Mouse (Mus musculus) neural tube, embryonic 11.5 days (tissue): ENCODE measurements around the gene C1qtnf12. TPM values are rescaled to one million over a fixed set of nuclear protein-coding genes. Genes with fewer than 3 reads are reported as not detected.
A peak's percentile ranks its signal among the peaks of the same experiment; 100 is the strongest.

Source experiments
- ATAC-seq: fragments of 200-750 bp; cut with Nextera tagmentation; 2 replicates; pipeline ENCODE4 v1.8.0; 2017; ENCODE audit warnings: moderate number of reproducible peaks, mild to moderate bottlenecking, moderate TSS enrichment, moderate library complexity; ENCODE audit not compliant: insufficient read depth, low FRiP score, low TSS enrichment
- DNase-seq: peaks from one replicate; pipeline ENCODE4 v3.0.0-alpha.2; 2015; ENCODE audit warnings: low spot score
- H3K27ac ChIP-seq: fragments of 300-500 bp; sonication (generic); 2 replicates; pipeline ENCODE4 v1.5.1; 2014; ENCODE audit warnings: low read depth, mild to moderate bottlenecking, low read length
- H3K27me3 ChIP-seq: fragments of 300-500 bp; sonication (generic); 2 replicates; pipeline ENCODE4 v1.6.1; 2014; ENCODE audit warnings: mild to moderate bottlenecking, low read length, mixed read lengths; ENCODE audit not compliant: control insufficient read depth, insufficient read depth
- H3K36me3 ChIP-seq: fragments of 300-500 bp; sonication (generic); 2 replicates; pipeline ENCODE4 v1.6.1; 2014; ENCODE audit warnings: mild to moderate bottlenecking, low read length, moderate library complexity, mixed read lengths; ENCODE audit not compliant: control insufficient read depth, insufficient read depth
- H3K4me1 ChIP-seq: fragments of 300-500 bp; sonication (generic); 2 replicates; pipeline ENCODE4 v1.6.1; 2014; ENCODE audit warnings: low read length, mixed read lengths; ENCODE audit not compliant: control insufficient read depth, insufficient read depth
- H3K4me2 ChIP-seq: fragments of 300-500 bp; sonication (generic); 2 replicates; pipeline ENCODE4 v1.6.1; 2014; ENCODE audit warnings: low read depth, mild to moderate bottlenecking, moderate library complexity
- H3K4me3 ChIP-seq: fragments of 300-500 bp; sonication (generic); 2 replicates; pipeline ENCODE4 v1.5.1; 2014; ENCODE audit warnings: low read depth, low read length
- H3K9ac ChIP-seq: fragments of 300-500 bp; sonication (generic); 2 replicates; pipeline ENCODE4 v1.6.1; 2014; ENCODE audit warnings: mild to moderate bottlenecking, low read length
- H3K9me3 ChIP-seq: fragments of 300-500 bp; sonication (generic); 2 replicates; pipeline ENCODE4 v1.6.1; 2016; ENCODE audit warnings: low read length; ENCODE audit not compliant: control insufficient read depth
- WGBS: fragments of 180-500 bp; shearing (Covaris S2); extraction: QIAGEN DNeasy Blood & Tissue Kit; methylation state at CpG from one replicate; pipeline ENCODE4 v1.1.7; 2014; 5-methylcytosine and 5-hydroxymethylcytosine counted together
- polyA plus RNA-seq: library from polyadenylated mRNA; unstranded; fragments of >200 nt; fragmentation: Nextera tagmentation; extraction: Ambion mirVana; gene quantifications from 2 replicates; pipeline ENCODE4 v1.2.1, GENCODE M21; 2014

C1qtnf12 gene
- polyA plus RNA-seq, 1 experiment from 2014 or later = 22.0 TPM

DNA sequence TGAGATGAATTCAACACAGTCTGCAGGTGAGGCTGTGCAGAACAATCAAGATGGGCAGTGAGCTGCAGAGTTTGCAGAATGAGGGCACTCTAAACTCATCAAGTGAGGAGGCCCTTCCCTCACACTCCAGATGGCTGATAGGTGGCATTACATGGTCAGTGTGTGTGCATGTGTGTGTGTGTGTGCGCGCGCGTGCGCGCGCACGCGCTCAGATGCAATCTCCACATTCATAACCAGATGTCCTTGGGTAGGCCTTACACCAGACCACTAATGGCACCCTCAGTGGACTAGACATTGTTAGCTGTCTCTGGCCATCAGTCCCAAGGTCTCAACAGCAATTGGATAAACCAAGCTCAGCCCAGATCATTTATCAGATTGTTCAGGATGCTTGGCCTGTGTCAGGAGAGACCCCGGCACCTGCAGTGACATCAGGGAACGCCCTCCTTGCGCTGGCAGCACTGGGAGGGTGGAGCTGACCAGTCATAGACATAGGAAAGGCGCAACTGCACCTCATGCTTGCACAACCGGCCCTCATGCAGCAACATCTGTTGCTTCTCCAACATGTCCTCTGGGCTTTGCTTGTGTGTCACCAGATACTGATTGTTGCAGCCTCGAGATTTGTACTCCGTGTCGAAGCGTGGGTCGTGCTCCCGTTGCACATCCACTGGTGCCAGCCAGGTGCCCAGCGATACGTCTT lies 29.2 kb downstream of the C1qtnf12 start:
- Histone ChIP-seq H3K36me3 (no peaks in the 10 kb centered on the region; the same call in 1 of the 2 replicates), H3K4me3 (peak overlapping the region; percentile 48), H3K27me3 (no peaks in the 10 kb centered on the region), H3K4me2 (peak overlapping the region; percentile 92), H3K9me3 (no peaks in the 10 kb centered on the region), H3K4me1 (peaks cover 20% of the 10 kb centered on the region), H3K9ac (peak overlapping the region; percentile 82), H3K27ac (no peak overlapping the region)
- DNase-seq (no peak), ATAC-seq (no peak)
- 90% methylated on average over 22 of the region's 22 CpGs for WGBS

DNA sequence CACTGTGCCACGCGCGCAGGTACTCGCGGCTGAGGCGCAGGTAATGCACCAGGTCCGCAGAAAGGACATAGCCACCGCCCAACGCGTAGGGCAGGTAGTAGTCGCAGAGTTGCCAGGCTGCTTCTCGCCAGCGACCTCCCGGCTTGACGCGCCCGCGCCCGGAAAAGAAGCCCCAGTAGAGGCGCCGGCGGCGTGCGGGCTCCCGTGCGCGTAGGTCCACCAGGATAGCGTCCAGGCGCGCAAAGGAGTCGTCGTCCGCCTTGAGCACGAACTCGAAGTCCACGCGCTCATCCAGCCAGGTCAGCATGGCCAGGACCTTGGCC lies 29.8 kb downstream of the C1qtnf12 start:
- Histone ChIP-seq H3K27ac (peak overlapping the region; percentile 89), H3K36me3 (no peaks in the 10 kb centered on the region; the same call in 1 of the 2 replicates), H3K4me3 (peak overlapping the region; percentile 48), H3K4me2 (peak overlapping the region; percentile 92), H3K9ac (peak overlapping the region; percentile 82), H3K9me3 (no peaks in the 10 kb centered on the region), H3K4me1 (peaks cover 20% of the 10 kb centered on the region), H3K27me3 (no peaks in the 10 kb centered on the region)
- ATAC-seq (peak; percentile 4; the same call in 1 of the 2 replicates), DNase-seq (no peak)
- WGBS = 27% methylated on average over 37 of the region's 37 CpGs

DNA sequence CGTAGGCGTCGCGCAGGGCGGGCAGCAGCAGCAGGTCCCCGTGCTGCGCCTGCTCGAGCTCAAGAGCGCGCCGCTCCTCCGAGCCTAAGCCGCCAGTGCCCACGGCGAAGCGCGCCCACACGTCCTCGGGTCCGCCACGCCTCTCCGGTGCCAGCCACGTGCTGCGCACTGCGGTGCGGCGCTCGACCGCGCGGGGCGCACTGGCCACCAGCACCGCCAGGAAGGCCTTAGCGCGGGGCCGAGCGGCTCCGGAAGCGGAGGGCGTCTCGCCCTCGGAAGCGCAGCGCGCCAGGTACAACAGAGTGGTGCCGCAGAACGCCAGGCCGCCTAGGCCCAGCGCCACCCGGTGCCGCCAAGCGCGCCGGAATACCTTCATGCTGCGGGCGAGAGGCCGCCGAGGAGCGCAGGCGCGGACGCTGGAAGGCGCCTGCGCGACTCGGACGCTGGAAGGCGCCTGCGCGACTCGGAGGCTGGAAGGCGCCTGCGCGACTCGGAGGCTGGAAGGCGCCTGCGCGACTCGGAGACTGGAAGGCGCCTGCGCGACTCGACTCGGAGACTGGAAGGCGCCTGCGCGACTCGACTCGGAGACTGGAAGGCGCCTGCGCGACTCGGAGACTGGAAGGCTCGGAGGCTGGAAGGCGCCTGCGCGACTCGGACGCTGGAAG lies 30.3 kb downstream of the C1qtnf12 start, which contains the start of the genes B3galt6 and Sdf4:
TSS of gene B3galt6 (minus strand) at position 409 of the 665 bp plus-strand sequence.
TSS of gene Sdf4 (plus strand) at position 632 of the 665 bp plus-strand sequence.
- peaks cover 20% of the 10 kb centered on the region for H3K4me1 ChIP-seq
- under 1% methylated on average over 92 of the region's 99 CpGs for WGBS
- peak within 1 kb of the TSS; percentile 82 for H3K9ac ChIP-seq
- peak within 1 kb of the TSS; percentile 92 for H3K4me2 ChIP-seq
- H3K4me3 ChIP-seq = peak within 1 kb of the TSS; percentile 48
- no peaks in the 10 kb centered on the region for H3K9me3 ChIP-seq
- ATAC-seq (peak; percentile 81), DNase-seq (peak; percentile 90)
- H3K27ac ChIP-seq = peak within 1 kb of the TSS; percentile 89
- H3K36me3 ChIP-seq = peaks cover 1% of the 10 kb centered on the region
- no peaks in the 10 kb centered on the region for H3K27me3 ChIP-seq

DNA sequence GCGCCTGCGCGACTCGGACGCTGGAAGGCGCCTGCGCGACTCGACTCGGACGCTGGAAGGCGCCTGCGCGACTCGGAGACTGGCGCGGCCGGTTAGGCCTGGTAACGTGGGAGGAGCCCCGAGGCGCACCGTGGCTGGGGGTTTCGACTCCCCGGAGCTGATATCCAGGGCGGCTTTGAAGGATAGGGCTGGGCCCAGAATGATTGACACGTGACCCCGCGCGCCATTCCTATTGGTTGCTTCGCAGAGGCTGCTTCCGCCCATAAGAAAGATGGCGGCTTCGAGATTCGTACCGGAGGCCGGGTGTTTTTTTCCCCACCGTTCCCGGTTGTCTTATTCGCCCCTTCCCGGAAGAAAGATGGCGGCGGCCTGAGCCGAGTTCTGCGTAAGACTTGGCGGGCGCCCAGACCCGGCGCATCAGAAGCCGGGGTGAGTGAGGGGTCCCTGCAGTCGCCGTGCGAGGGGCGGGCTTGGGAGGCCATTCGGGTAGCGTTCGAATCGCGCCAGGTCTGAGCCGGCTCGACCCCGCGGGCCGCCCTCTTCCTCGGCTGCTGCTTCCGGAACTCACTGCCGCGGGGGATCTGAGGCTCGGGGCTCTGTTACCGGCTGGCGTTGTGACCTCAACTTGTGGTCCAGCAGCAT lies 30.9 kb downstream of the C1qtnf12 start:
- Histone ChIP-seq H3K9me3 (no peaks in the 10 kb centered on the region), H3K4me3 (peak overlapping the region; percentile 48), H3K9ac (peak overlapping the region; percentile 75), H3K4me2 (peak overlapping the region; percentile 51), H3K27ac (peak overlapping the region; percentile 86), H3K36me3 (peaks cover 3% of the 10 kb centered on the region), H3K4me1 (peaks cover 20% of the 10 kb centered on the region), H3K27me3 (no peaks in the 10 kb centered on the region)
- ATAC-seq (peak; percentile 85), DNase-seq (peak; percentile 94)
- under 1% methylated on average over 70 of the region's 70 CpGs for WGBS

DNA sequence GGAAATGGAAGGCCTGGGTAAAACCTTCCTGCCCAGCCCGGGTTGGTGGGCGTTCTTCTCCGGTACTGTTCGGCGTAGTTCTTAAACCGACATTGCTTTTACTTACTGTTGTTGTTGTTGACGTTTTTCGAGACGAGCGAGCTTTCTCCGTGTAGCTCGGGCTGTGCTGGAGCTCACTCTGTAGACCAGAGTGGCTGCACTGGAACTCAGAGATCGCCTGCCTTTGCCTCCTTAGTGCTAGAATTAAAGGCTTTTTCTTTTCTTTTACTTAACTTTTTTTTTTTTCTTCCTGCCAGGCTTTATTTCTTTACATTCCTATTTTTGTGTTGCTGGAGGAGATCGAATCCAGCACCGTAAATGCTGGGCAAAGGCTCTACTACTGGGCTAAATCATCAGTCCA lies 31.5 kb downstream of the C1qtnf12 start:
- peak overlapping the region; percentile 0; the same call in 1 of the 2 replicates for H3K27ac ChIP-seq
- H3K36me3 ChIP-seq = peaks cover 3% of the 10 kb centered on the region
- peak; percentile 22 for DNase-seq
- peaks cover 20% of the 10 kb centered on the region for H3K4me1 ChIP-seq
- WGBS = 6% methylated on average over 15 of the region's 15 CpGs
- no peaks in the 10 kb centered on the region for H3K27me3 ChIP-seq
- peak overlapping the region; percentile 75 for H3K9ac ChIP-seq
- ATAC-seq = no peak
- no peaks in the 10 kb centered on the region for H3K9me3 ChIP-seq
- peak overlapping the region; percentile 51 for H3K4me2 ChIP-seq
- H3K4me3 ChIP-seq = peak overlapping the region; percentile 48

DNA sequence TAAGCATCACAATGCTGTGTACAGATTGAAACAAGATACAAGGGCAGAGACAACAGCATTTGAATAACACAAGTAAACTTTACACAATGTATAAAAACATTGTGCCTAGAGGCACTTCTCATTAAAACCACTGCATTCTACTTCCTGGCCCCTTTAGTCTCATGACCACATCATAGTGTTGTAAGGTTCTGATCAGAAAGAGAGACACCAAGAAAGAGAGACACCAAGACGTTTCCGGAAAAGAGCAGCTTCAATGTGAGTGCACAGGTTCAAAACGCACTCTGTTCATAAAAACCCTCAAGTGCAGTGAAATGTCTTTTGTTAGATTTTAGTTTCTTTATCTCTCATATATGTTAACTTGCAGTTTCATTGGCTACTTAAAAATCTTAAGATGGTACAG lies 42.0 kb downstream of the C1qtnf12 start:
- Histone ChIP-seq H3K27me3 (no peaks in the 10 kb centered on the region), H3K27ac (no peak overlapping the region), H3K4me2 (no peak overlapping the region), H3K4me1 (no peaks in the 10 kb centered on the region), H3K36me3 (peaks cover 18% of the 10 kb centered on the region), H3K9ac (no peak overlapping the region), H3K9me3 (no peaks in the 10 kb centered on the region), H3K4me3 (no peak overlapping the region)
- DNase-seq (no peak), ATAC-seq (no peak)
- 91% methylated on average over 3 of the region's 3 CpGs for WGBS

DNA sequence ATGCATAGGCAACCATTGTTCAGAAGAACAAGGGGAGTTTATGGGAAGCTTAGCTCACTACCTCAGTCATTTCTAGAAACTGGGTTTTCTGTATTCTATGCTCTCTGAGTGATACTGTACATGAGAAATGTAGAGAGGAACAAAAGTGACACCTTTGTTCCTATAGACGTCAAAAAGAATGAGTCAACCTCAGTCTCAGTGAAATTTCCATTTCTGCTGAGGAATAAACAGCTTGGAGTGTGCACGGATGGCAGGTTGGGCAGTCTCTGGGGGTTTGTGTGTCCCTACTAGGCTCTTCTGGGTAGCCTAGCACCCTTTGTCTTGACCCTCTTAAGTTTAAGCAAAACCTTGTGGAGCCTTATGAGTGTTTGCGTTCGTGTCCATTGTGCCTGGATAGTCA lies 46.3 kb downstream of the C1qtnf12 start:
- no peak for ATAC-seq
- no peak overlapping the region for H3K4me2 ChIP-seq
- no peaks in the 10 kb centered on the region for H3K9me3 ChIP-seq
- no peak overlapping the region for H3K27ac ChIP-seq
- DNase-seq = no peak
- H3K27me3 ChIP-seq = no peaks in the 10 kb centered on the region
- H3K4me3 ChIP-seq = no peak overlapping the region
- 91% methylated on average over 4 of the region's 4 CpGs for WGBS
- H3K36me3 ChIP-seq = peaks cover 12% of the 10 kb centered on the region
- H3K9ac ChIP-seq = no peak overlapping the region
- no peaks in the 10 kb centered on the region for H3K4me1 ChIP-seq

DNA sequence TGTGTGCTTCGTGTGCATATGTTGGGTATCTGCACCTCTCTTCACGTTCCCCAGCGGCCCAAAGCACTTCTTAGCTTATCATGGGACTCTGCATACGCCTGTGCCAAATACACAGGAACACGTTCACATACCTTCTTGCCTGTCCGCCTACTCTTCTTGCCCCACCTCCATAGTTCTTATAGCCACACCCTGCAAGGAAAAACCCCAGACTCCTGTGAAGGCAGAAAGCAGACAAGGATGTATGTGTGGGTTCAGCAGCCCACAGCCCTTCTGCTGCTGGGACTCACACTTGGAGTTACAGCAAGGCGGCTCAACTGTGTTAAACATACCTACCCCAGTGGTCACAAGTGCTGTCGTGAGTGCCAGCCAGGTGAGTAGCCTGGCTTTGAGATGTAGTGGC lies 51.5 kb downstream of the C1qtnf12 start, which contains the start of gene Tnfrsf4:
TSS of gene Tnfrsf4 (plus strand) at position 207 of the 400 bp plus-strand sequence.
- 85% methylated on average over 8 of the region's 8 CpGs for WGBS
- H3K27ac ChIP-seq = no peak within 1 kb of the TSS
- ATAC-seq (no peak), DNase-seq (no peak)
- H3K4me3 ChIP-seq = no peak within 1 kb of the TSS
- no peak within 1 kb of the TSS for H3K4me2 ChIP-seq
- no peaks in the 10 kb centered on the region for H3K4me1 ChIP-seq
- peaks cover 9% of the 10 kb centered on the region for H3K36me3 ChIP-seq
- H3K9me3 ChIP-seq = no peaks in the 10 kb centered on the region
- no peak within 1 kb of the TSS for H3K9ac ChIP-seq
- H3K27me3 ChIP-seq = no peaks in the 10 kb centered on the region
